Mouse (Mus musculus): ENCODE results near the gene Trip6.
A peak's percentile ranks its signal among the peaks of the same experiment; 100 is the strongest.

Trip6 gene

GRCm38 (mm10) chr5:137338663-137339289 lies 24.6 kb upstream of the Trip6 start:
- peak; percentile 49 for DNase-seq (ENCODE audit: extremely low spot score)

GRCm38 (mm10) chr5:137338256-137338655 lies 24.1 kb upstream of the Trip6 start:
- peak; percentile 82 for DNase-seq (ENCODE audit: extremely low spot score)

- no peak for DNase-seq (ENCODE audit: extremely low spot score)
Observed at GRCm38 (mm10) chr5:137337190-137337589, 23.0 kb upstream of the Trip6 start.

- no peak for DNase-seq (ENCODE audit: extremely low spot score)
Observed at GRCm38 (mm10) chr5:137335066-137335465, 20.9 kb upstream of the Trip6 start.

GRCm38 (mm10) chr5:137334317-137334716 lies 20.1 kb upstream of the Trip6 start:
- no peak for DNase-seq (ENCODE audit: extremely low spot score)

- peak; percentile 91 for DNase-seq (ENCODE audit: extremely low spot score)
Observed at GRCm38 (mm10) chr5:137333512-137334174, 19.4 kb upstream of the Trip6 start, which contains the start of gene Slc12a9. Gene Slc12a9 (minus strand): TSS chr5:137333597.

GRCm38 (mm10) chr5:137332857-137333511 lies 18.8 kb upstream of the Trip6 start:
- no peak for DNase-seq (ENCODE audit: extremely low spot score)

- DNase-seq (ENCODE audit: extremely low spot score): no peak
Observed at GRCm38 (mm10) chr5:137330910-137331309, 16.7 kb upstream of the Trip6 start.

- no peak for DNase-seq (ENCODE audit: extremely low spot score)
Observed at GRCm38 (mm10) chr5:137320996-137321395, 6.8 kb upstream of the Trip6 start.

GRCm38 (mm10) chr5:137318570-137318969 lies 4.4 kb upstream of the Trip6 start:
- no peak for DNase-seq (ENCODE audit: extremely low spot score)

- DNase-seq (ENCODE audit: extremely low spot score): no peak
Observed at GRCm38 (mm10) chr5:137317361-137317760, 3.2 kb upstream of the Trip6 start.

- peak; percentile 69 for DNase-seq (ENCODE audit: extremely low spot score)
Observed at GRCm38 (mm10) chr5:137315084-137315903, 1.1 kb upstream of the Trip6 start.

GRCm38 (mm10) chr5:137313466-137314192 lies 575 bp downstream of the Trip6 start:
- no peak for DNase-seq (ENCODE audit: extremely low spot score)

- DNase-seq (ENCODE audit: extremely low spot score): no peak
Observed at GRCm38 (mm10) chr5:137308356-137308755, 5.8 kb downstream of the Trip6 start.

- peak; percentile 94 for DNase-seq (ENCODE audit: extremely low spot score)
Observed at GRCm38 (mm10) chr5:137307071-137307912, 6.9 kb downstream of the Trip6 start, which contains the start of gene Srrt. Gene Srrt (minus strand): TSS chr5:137307674.

- no peak for DNase-seq (ENCODE audit: extremely low spot score)
Observed at GRCm38 (mm10) chr5:137306439-137307005, 7.7 kb downstream of the Trip6 start.

GRCm38 (mm10) chr5:137305822-137306221 lies 8.4 kb downstream of the Trip6 start:
- no peak for DNase-seq (ENCODE audit: extremely low spot score)

GRCm38 (mm10) chr5:137304816-137305215 lies 9.4 kb downstream of the Trip6 start:
- no peak for DNase-seq (ENCODE audit: extremely low spot score)

GRCm38 (mm10) chr5:137304165-137304564 lies 10.0 kb downstream of the Trip6 start:
- DNase-seq (ENCODE audit: extremely low spot score): no peak

- DNase-seq (ENCODE audit: extremely low spot score): no peak
Observed at GRCm38 (mm10) chr5:137303609-137304008, 10.6 kb downstream of the Trip6 start.
